Mouse (Mus musculus) ES-E14 (cell line): ENCODE measurements around the gene Olfr1368.

Source experiments
- CHD2 ChIP-seq: IDR thresholded peaks from 2 replicates; pipeline ENCODE4 v1.6.1; 2014; ENCODE audit warnings: mild to moderate bottlenecking, low read depth, low read length, inconsistent platforms
- HCFC1 ChIP-seq: IDR thresholded peaks from 2 replicates; pipeline ENCODE4 v1.6.1; 2012; ENCODE audit warnings: low read length, inconsistent platforms, borderline replicate concordance; ENCODE audit not compliant: insufficient read depth
- MAFK ChIP-seq: IDR thresholded peaks from 2 replicates; pipeline ENCODE4 v1.6.1; 2014; ENCODE audit warnings: mild to moderate bottlenecking, low read depth, low read length, inconsistent platforms; ENCODE audit not compliant: insufficient read depth
- ZC3H11A ChIP-seq: IDR thresholded peaks from 2 replicates; pipeline ENCODE4 v1.6.1; 2012; ENCODE audit warnings: low read depth, mild to moderate bottlenecking, inconsistent platforms, low read length, borderline replicate concordance
- ZNF384 ChIP-seq: IDR thresholded peaks from 2 replicates; pipeline ENCODE4 v1.6.1; 2012; ENCODE audit warnings: low read depth, low read length, inconsistent platforms

DNA sequence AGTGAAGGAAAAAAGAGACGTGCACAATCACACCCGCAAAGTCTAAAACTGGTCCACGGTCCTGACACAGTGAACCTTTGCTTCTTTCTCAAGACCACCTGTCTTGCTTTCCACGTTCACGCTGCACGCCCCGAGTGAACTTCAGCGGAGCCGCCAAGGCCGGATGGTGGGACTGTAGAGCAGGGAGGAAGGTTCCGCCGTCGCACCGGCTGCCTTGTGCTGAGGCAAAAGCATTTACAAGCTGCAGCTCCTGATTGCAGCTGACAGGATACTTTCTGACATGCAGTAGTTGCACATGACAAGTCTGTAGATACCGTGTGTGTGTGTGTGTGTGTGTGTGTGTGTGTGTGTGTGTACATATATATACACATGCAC, 25.5 kb upstream of the Olfr1368 start:
- TF ChIP-seq ZNF384 (no peak), CHD2 (no peak), HCFC1 (no peak), MAFK (no peak), ZC3H11A (no peak)
